Comparison of ENCODE assay signal across 19 mouse cellular contexts in genomic region chr19:15330155-15330554, GRCm38 (mm10).
DNase-seq lines count a peak whose midpoint lies in the region; ATAC-seq lines count a peak whose summit lies in the region.
"Had no signal": no experiment of that assay in that cellular context is flagged by ENCODE, and none has a peak within 500 bp of the region (broad histone marks: within the 10 kb centered on the region; RNA-seq: fewer than 3 reads in every experiment).

No protein-coding gene starts in this region.

- no peak overlapping the region for H3K27ac ChIP-seq in kidney, embryonic 14.5 days (ENCODE audit: low read depth, low read length)
- H3K27ac ChIP-seq in midbrain, embryonic 13.5 days: no peak overlapping the region
- H3K27ac ChIP-seq: embryonic facial prominence, embryonic 12.5 days; hindbrain, embryonic 13.5 days; left cerebral cortex, adult 2 months; liver, embryonic 13.5 days; neural tube, embryonic 15.5 days had no signal

- H3K9me3 ChIP-seq in kidney, embryonic 14.5 days (ENCODE audit: control insufficient read depth, low read length): no peaks in the 10 kb centered on the region
- no peaks in the 10 kb centered on the region for H3K9me3 ChIP-seq in midbrain, embryonic 13.5 days
- H3K9me3 ChIP-seq: embryonic facial prominence, embryonic 12.5 days; hindbrain, embryonic 13.5 days; liver, embryonic 13.5 days had no signal

- no peak overlapping the region for H3K9ac ChIP-seq in kidney, embryonic 14.5 days (ENCODE audit: low read depth, low read length)
- H3K9ac ChIP-seq in midbrain, embryonic 13.5 days (replicated peaks): no peak overlapping the region
- H3K9ac ChIP-seq: embryonic facial prominence, embryonic 12.5 days; hindbrain, embryonic 13.5 days; liver, embryonic 13.5 days; neural tube, embryonic 15.5 days had no signal

- 93% methylated on average over 3 of the region's 3 CpGs for WGBS in kidney, embryonic 14.5 days
- 87% methylated on average over 3 of the region's 3 CpGs for WGBS in midbrain, embryonic 13.5 days

- no peaks in the 10 kb centered on the region for H3K36me3 ChIP-seq in kidney, embryonic 14.5 days (ENCODE audit: control insufficient read depth, insufficient read depth, low read length)
- no peaks in the 10 kb centered on the region for H3K36me3 ChIP-seq in midbrain, embryonic 13.5 days
- H3K36me3 ChIP-seq: embryonic facial prominence, embryonic 12.5 days; hindbrain, embryonic 13.5 days; liver, embryonic 13.5 days; neural tube, embryonic 15.5 days had no signal

- no peak for ATAC-seq in kidney, embryonic 14.5 days (ENCODE audit: low FRiP score, low TSS enrichment)
- ATAC-seq in midbrain, embryonic 13.5 days: no peak
- ATAC-seq: CD4-positive, CD25-positive, alpha-beta regulatory T cell, adult 4 months; intestine, postnatal 0 days had no signal

- H3K4me3 ChIP-seq in kidney, embryonic 14.5 days (ENCODE audit: low read length): no peak overlapping the region
- no peak overlapping the region for H3K4me3 ChIP-seq in midbrain, embryonic 13.5 days (replicated peaks)
- H3K4me3 ChIP-seq: embryonic facial prominence, embryonic 12.5 days; hindbrain, embryonic 13.5 days; left cerebral cortex, adult 2 months; liver, embryonic 13.5 days; neural tube, embryonic 15.5 days had no signal

- peak; percentile 4 to 21 for DNase-seq in heart, adult 18-20 months
- no peak for DNase-seq in heart, adult 8-10 months (ENCODE audit: low spot score)
- peak; percentile 54 for DNase-seq in right cerebral cortex, adult 18-20 months
- no peak for DNase-seq in right cerebral cortex, postnatal 4 days
- peak; percentile 13 for DNase-seq in left cerebral cortex, postnatal 4 days
- DNase-seq: adrenal gland, adult 2 months; cerebellum, adult 9-11 months; heart, adult 11 months; kidney, postnatal 10 days; liver, embryonic 13.5 days; lung, postnatal 10 days had no signal

- H3K4me2 ChIP-seq in kidney, embryonic 14.5 days (replicated peaks; ENCODE audit: low read depth, low read length): no peak overlapping the region
- no peak overlapping the region for H3K4me2 ChIP-seq in midbrain, embryonic 13.5 days (replicated peaks)
- H3K4me2 ChIP-seq: embryonic facial prominence, embryonic 12.5 days; hindbrain, embryonic 13.5 days; liver, embryonic 13.5 days; neural tube, embryonic 15.5 days had no signal

- no peaks in the 10 kb centered on the region for H3K4me1 ChIP-seq in kidney, embryonic 14.5 days (ENCODE audit: control insufficient read depth, insufficient read depth, low read length)
- H3K4me1 ChIP-seq in midbrain, embryonic 13.5 days (replicated peaks): 0 out of 2 replicates have a peak, but pooled peaks cover 3% of the 10 kb centered on the region
- H3K4me1 ChIP-seq: embryonic facial prominence, embryonic 12.5 days; liver, embryonic 13.5 days; neural tube, embryonic 15.5 days had no signal

- intact Hi-C loops in left cerebral cortex, postnatal 4 days (cut with DNase I): no loop called here

- peaks cover 2% of the 10 kb centered on the region; the same call in 1 of the 2 replicates for H3K27me3 ChIP-seq in kidney, embryonic 14.5 days (ENCODE audit: control insufficient read depth, insufficient read depth, low read length)
- H3K27me3 ChIP-seq in midbrain, embryonic 13.5 days: peaks cover 11% of the 10 kb centered on the region
- H3K27me3 ChIP-seq: embryonic facial prominence, embryonic 12.5 days; liver, embryonic 13.5 days; neural tube, embryonic 15.5 days had no signal

Comparison
In these comparisons a context has a peak if more than half of its experiments do, and no peak if none do; other contexts are left out.
1. DNase-seq: peak in heart, adult 18-20 months (2 of 2), right cerebral cortex, adult 18-20 months (single experiment) and left cerebral cortex, postnatal 4 days (single experiment); none in heart, adult 8-10 months (single experiment) and right cerebral cortex, postnatal 4 days (single experiment).